Mouse (Mus musculus) intestine, embryonic 15.5 days (tissue): Measurements from ENCODE around the gene Ssh2. TPM values are rescaled to one million over a fixed set of nuclear protein-coding genes. Genes with fewer than 3 reads are reported as not detected.
A peak's percentile ranks its signal among the peaks of the same experiment; 100 is the strongest.

Source experiments
- ATAC-seq: fragments of 200-750 bp; cut with Nextera tagmentation; 2 replicates; pipeline ENCODE4 v1.8.0; 2017; ENCODE audit warnings: moderate TSS enrichment, moderate library complexity
- H3K27ac ChIP-seq: fragments of 300-500 bp; sonication (generic); 2 replicates; pipeline ENCODE4 v1.5.1; 2015; ENCODE audit warnings: mild to moderate bottlenecking, inconsistent platforms
- H3K27me3 ChIP-seq: fragments of 300-500 bp; sonication (generic); replicated peaks from 2 replicates; pipeline ENCODE4 v1.6.1; 2015; ENCODE audit warnings: inconsistent platforms
- H3K36me3 ChIP-seq: fragments of 300-500 bp; sonication (generic); 2 replicates; pipeline ENCODE4 v1.6.1; 2015; ENCODE audit warnings: inconsistent platforms
- H3K4me1 ChIP-seq: fragments of 300-500 bp; sonication (generic); replicated peaks from 2 replicates; pipeline ENCODE4 v1.6.1; 2015; ENCODE audit warnings: inconsistent platforms
- H3K4me2 ChIP-seq: fragments of 300-500 bp; sonication (generic); replicated peaks from 2 replicates; pipeline ENCODE4 v1.6.1; 2015; ENCODE audit warnings: mild to moderate bottlenecking, inconsistent platforms
- H3K4me3 ChIP-seq: fragments of 300-500 bp; sonication (generic); replicated peaks from 2 replicates; pipeline ENCODE4 v1.5.1; 2015; ENCODE audit warnings: inconsistent platforms
- H3K9ac ChIP-seq: fragments of 300-500 bp; sonication (generic); 2 replicates; pipeline ENCODE4 v1.6.1; 2015; ENCODE audit warnings: inconsistent platforms
- H3K9me3 ChIP-seq: fragments of 300-500 bp; sonication (generic); 2 replicates; pipeline ENCODE4 v1.6.1; 2016; ENCODE audit warnings: inconsistent platforms
- WGBS: fragments of 180-500 bp; shearing (Covaris S2); methylation state at CpG from one replicate; pipeline ENCODE4 v1.1.7; 2015; 5-methylcytosine and 5-hydroxymethylcytosine counted together
- polyA plus RNA-seq: library from polyadenylated mRNA; unstranded; fragments of >200 nt; fragmentation: Nextera tagmentation; extraction: Ambion mirVana; gene quantifications from 2 replicates; pipeline ENCODE4 v1.2.1, GENCODE M21; 2015

Ssh2 gene
- polyA plus RNA-seq, 1 experiment from 2014 or later, result 5.7 TPM

- Histone ChIP-seq H3K4me3 (no peak overlapping the region), H3K4me1 (peaks cover 41% of the 10 kb centered on the region), H3K9ac (no peak overlapping the region), H3K9me3 (no peaks in the 10 kb centered on the region), H3K4me2 (no peak overlapping the region), H3K27ac (no peak overlapping the region), H3K27me3 (no peaks in the 10 kb centered on the region), H3K36me3 (peaks cover 63% of the 10 kb centered on the region)
- no peak for ATAC-seq
- WGBS, result 78% methylated on average over 6 of the region's 6 CpGs
Measured at GRCm38 (mm10) chr11:77502481-77502880, 286.4 kb downstream of the Ssh2 start.

DNA sequence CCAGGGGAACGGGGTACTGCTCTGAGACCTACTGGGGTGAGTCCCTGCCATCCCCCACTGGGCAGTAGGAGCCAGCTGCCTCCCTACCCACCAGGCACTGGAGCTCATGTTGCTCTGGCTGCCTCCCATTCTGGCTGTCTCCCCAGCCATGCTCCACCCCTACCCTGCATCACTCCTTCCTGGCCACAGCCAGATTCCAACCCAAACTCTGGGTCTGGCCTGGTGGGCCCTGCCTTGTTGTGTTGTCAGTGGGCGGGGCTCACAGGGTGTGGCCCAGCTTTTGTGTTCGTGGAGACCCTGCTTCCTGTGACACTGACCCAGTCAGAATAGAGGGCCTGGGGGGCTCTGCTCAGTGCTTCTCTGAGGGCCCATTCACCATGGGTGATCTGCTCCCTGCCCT, 287.4 kb downstream of the Ssh2 start:
- H3K36me3 ChIP-seq, result peaks cover 64% of the 10 kb centered on the region
- no peaks in the 10 kb centered on the region for H3K27me3 ChIP-seq
- no peaks in the 10 kb centered on the region for H3K9me3 ChIP-seq
- peaks cover 40% of the 10 kb centered on the region for H3K4me1 ChIP-seq
- H3K4me3 ChIP-seq, result no peak overlapping the region
- H3K27ac ChIP-seq, result no peak overlapping the region
- 68% methylated on average over 3 of the region's 3 CpGs for WGBS
- H3K4me2 ChIP-seq, result no peak overlapping the region
- H3K9ac ChIP-seq, result no peak overlapping the region
- no peak for ATAC-seq

- Histone ChIP-seq H3K9ac (no peak overlapping the region), H3K4me3 (no peak overlapping the region), H3K27ac (peak overlapping the region; percentile 66; the same call in 1 of the 2 replicates), H3K4me1 (peaks cover 37% of the 10 kb centered on the region), H3K4me2 (no peak overlapping the region), H3K36me3 (peaks cover 61% of the 10 kb centered on the region), H3K9me3 (no peaks in the 10 kb centered on the region), H3K27me3 (no peaks in the 10 kb centered on the region)
- ATAC-seq, result no peak
- 92% methylated on average over 19 of the region's 19 CpGs for WGBS
Measured at GRCm38 (mm10) chr11:77504377-77504776, 288.3 kb downstream of the Ssh2 start.

GRCm38 (mm10) chr11:77505291-77505980, 289.3 kb downstream of the Ssh2 start:
- H3K36me3 ChIP-seq, result peaks cover 53% of the 10 kb centered on the region
- H3K27ac ChIP-seq, result peak overlapping the region; percentile 75
- H3K4me2 ChIP-seq, result 0 out of 2 replicates have a peak overlapping the region, but pooled peaks have one; percentile 17

DNA sequence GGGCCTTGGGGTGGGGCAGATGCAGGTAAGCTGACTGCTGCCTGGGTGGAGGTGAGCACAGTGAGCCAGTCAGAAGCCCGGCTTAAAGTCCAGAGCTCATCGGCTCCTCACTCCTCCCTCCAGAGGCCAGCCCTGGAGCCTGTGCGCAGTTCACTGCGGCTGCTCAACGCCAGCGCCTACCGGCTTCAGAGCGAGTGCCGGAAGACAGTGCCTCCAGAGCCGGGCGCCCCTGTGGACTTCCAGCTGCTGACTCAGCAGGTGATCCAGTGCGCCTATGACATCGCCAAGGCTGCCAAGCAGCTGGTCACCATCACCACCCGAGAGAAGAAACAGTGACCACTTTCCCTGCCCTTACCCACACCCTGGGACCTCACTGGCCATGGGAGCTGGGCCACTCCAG, 290.2 kb downstream of the Ssh2 start:
- no peak overlapping the region for H3K9ac ChIP-seq
- 78% methylated on average over 14 of the region's 14 CpGs for WGBS

More at GRCm38 (mm10) chr11:77505291-77505980, 289.3 kb downstream of the Ssh2 start:
- ATAC-seq, result peak; percentile 66
- Histone ChIP-seq H3K9ac (no peak overlapping the region), H3K9me3 (no peaks in the 10 kb centered on the region), H3K4me1 (peaks cover 34% of the 10 kb centered on the region), H3K27me3 (no peaks in the 10 kb centered on the region), H3K4me3 (no peak overlapping the region)
- 79% methylated on average over 22 of the region's 22 CpGs for WGBS

GRCm38 (mm10) chr11:77506941-77507340, 290.9 kb downstream of the Ssh2 start:
- Histone ChIP-seq H3K9ac (no peak overlapping the region), H3K9me3 (no peaks in the 10 kb centered on the region), H3K4me1 (peaks cover 25% of the 10 kb centered on the region), H3K4me3 (no peak overlapping the region), H3K4me2 (no peak overlapping the region), H3K27me3 (no peaks in the 10 kb centered on the region), H3K27ac (peak overlapping the region; percentile 2; the same call in 1 of the 2 replicates), H3K36me3 (peaks cover 49% of the 10 kb centered on the region)
- 81% methylated on average over 6 of the region's 6 CpGs for WGBS
- ATAC-seq, result no peak

More for the DNA sequence above, 290.2 kb downstream of the Ssh2 start:
- Histone ChIP-seq H3K36me3 (peaks cover 49% of the 10 kb centered on the region), H3K4me3 (no peak overlapping the region), H3K4me2 (0 out of 2 replicates have a peak overlapping the region, but pooled peaks have one; percentile 17), H3K9me3 (no peaks in the 10 kb centered on the region), H3K27me3 (no peaks in the 10 kb centered on the region), H3K4me1 (peaks cover 26% of the 10 kb centered on the region), H3K27ac (0 out of 2 replicates have a peak overlapping the region, but pooled peaks have one; percentile 75)
- peak; percentile 81 for ATAC-seq

DNA sequence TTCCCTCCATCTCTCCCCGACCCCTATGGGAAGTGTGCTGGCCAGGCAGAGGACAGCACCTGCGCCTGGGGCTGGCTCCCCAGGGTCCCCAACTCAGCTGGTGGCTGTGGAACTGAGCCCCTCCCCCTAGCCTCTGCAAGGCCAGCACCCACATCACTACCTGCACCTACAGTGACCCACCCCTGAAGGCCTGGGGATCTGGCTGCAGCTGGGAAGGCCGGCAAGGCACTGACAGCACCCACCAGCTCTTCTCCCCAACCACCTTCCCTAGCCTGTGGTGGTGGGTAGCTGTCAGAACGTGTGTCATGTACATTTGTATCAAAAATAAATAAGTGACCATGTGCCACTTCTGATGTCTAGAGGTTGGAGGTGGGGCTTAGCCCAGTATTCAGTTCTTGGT, 291.3 kb downstream of the Ssh2 start:
- peaks cover 46% of the 10 kb centered on the region for H3K36me3 ChIP-seq
- H3K9me3 ChIP-seq, result no peaks in the 10 kb centered on the region
- H3K4me3 ChIP-seq, result no peak overlapping the region
- H3K27ac ChIP-seq, result no peak overlapping the region
- no peak overlapping the region for H3K4me2 ChIP-seq
- no peak overlapping the region for H3K9ac ChIP-seq
- ATAC-seq, result no peak
- H3K27me3 ChIP-seq, result no peaks in the 10 kb centered on the region
- 77% methylated on average over 4 of the region's 4 CpGs for WGBS
- peaks cover 28% of the 10 kb centered on the region for H3K4me1 ChIP-seq

GRCm38 (mm10) chr11:77508068-77509021, 292.3 kb downstream of the Ssh2 start:
- 21% methylated on average over 49 of the region's 49 CpGs for WGBS
- Histone ChIP-seq H3K4me1 (peaks cover 29% of the 10 kb centered on the region), H3K9ac (peak overlapping the region; percentile 39), H3K4me2 (peak overlapping the region; percentile 78), H3K27me3 (no peaks in the 10 kb centered on the region), H3K9me3 (no peaks in the 10 kb centered on the region), H3K4me3 (peak overlapping the region; percentile 32), H3K36me3 (peaks cover 39% of the 10 kb centered on the region), H3K27ac (no peak overlapping the region)
- ATAC-seq, result peak; percentile 33

Other genes with a start within 250 kb of the Ssh2 start
- 17.4 and 18.8 TPM in 2 replicates for gene Slc6a4, start 217.7 kb upstream of the Ssh2 start, polyA plus RNA-seq
- 46.3 and 60.7 TPM in 2 replicates for gene Nsrp1, start 137.9 kb upstream of the Ssh2 start, polyA plus RNA-seq
- 0.24 and 0.47 TPM in 2 replicates for gene Efcab5, start 27.3 kb upstream of the Ssh2 start, polyA plus RNA-seq
- gene Coro6, start 246.1 kb downstream of the Ssh2 start, polyA plus RNA-seq, result 0.06 TPM in 1 of 2 replicates, not detected in the other